Mouse (Mus musculus) mature B cell (primary cell): ENCODE data around the gene Olfr71.

ENCODE experiments used
- in situ Hi-C: fragments of 300-500 bp; cut with MboI; formaldehyde crosslinking; loops from 2 replicates; pipeline ENCODE4 v1.14.3; 2019

Olfr71 gene

GRCm38 (mm10) chr4:43713652-43714219, 3.7 kb upstream of the Olfr71 start:
- in situ Hi-C loops, result loop anchor here (10.0 kb wide), 1 partner anchor 289 kb away; the partner anchor contains the start of gene Fam166b

GRCm38 (mm10) chr4:43711821-43712220, 1.8 kb upstream of the Olfr71 start:
- in situ Hi-C loops, result loop anchor here (10.0 kb wide), 1 partner anchor 287 kb away; the partner anchor contains the start of gene Fam166b

GRCm38 (mm10) chr4:43705991-43706390, 4.1 kb downstream of the Olfr71 start:
- in situ Hi-C loops, result no loop called here

- in situ Hi-C loops, result no loop called here
Observed at GRCm38 (mm10) chr4:43703851-43704250, 6.2 kb downstream of the Olfr71 start.

- in situ Hi-C loops, result no loop called here
Observed at GRCm38 (mm10) chr4:43703439-43703838, 6.6 kb downstream of the Olfr71 start.

- in situ Hi-C loops, result no loop called here
Observed at GRCm38 (mm10) chr4:43700707-43701106, 9.3 kb downstream of the Olfr71 start, which contains the start of gene Olfr70. Olfr70 (minus strand) TSS chr4:43700807.

- in situ Hi-C loops, result no loop called here
Observed at GRCm38 (mm10) chr4:43696561-43696960, 13.5 kb downstream of the Olfr71 start.

- in situ Hi-C loops, result no loop called here
Observed at GRCm38 (mm10) chr4:43695249-43695671, 14.8 kb downstream of the Olfr71 start.

GRCm38 (mm10) chr4:43694439-43695248, 15.4 kb downstream of the Olfr71 start:
- in situ Hi-C loops, result no loop called here

GRCm38 (mm10) chr4:43693806-43694241, 16.2 kb downstream of the Olfr71 start:
- in situ Hi-C loops, result no loop called here

GRCm38 (mm10) chr4:43691026-43691425, 19.0 kb downstream of the Olfr71 start:
- in situ Hi-C loops, result no loop called here

GRCm38 (mm10) chr4:43690021-43690420, 20.0 kb downstream of the Olfr71 start:
- in situ Hi-C loops, result no loop called here

- in situ Hi-C loops, result no loop called here
Observed at GRCm38 (mm10) chr4:43679416-43680043, 30.5 kb downstream of the Olfr71 start.

- in situ Hi-C loops, result no loop called here
Observed at GRCm38 (mm10) chr4:43678541-43678940, 31.5 kb downstream of the Olfr71 start.

- in situ Hi-C loops, result no loop called here
Observed at GRCm38 (mm10) chr4:43675608-43676007, 34.4 kb downstream of the Olfr71 start.

- in situ Hi-C loops, result no loop called here
Observed at GRCm38 (mm10) chr4:43674974-43675373, 35.1 kb downstream of the Olfr71 start.

GRCm38 (mm10) chr4:43673703-43674102, 36.4 kb downstream of the Olfr71 start:
- in situ Hi-C loops, result no loop called here

- in situ Hi-C loops, result no loop called here
Observed at GRCm38 (mm10) chr4:43672070-43672469, 38.0 kb downstream of the Olfr71 start.

GRCm38 (mm10) chr4:43669428-43669794, 40.6 kb downstream of the Olfr71 start:
- in situ Hi-C loops, result no loop called here

GRCm38 (mm10) chr4:43668782-43669427, 41.1 kb downstream of the Olfr71 start, which contains the start of the genes Tmem8b and Fam221b:
Tmem8b (plus strand) TSS chr4:43668971.
Fam221b (minus strand) TSS chr4:43669145.
- in situ Hi-C loops, result no loop called here

- in situ Hi-C loops, result no loop called here
Observed at GRCm38 (mm10) chr4:43666412-43666811, 43.6 kb downstream of the Olfr71 start.

- in situ Hi-C loops, result no loop called here
Observed at GRCm38 (mm10) chr4:43657146-43657545, 52.9 kb downstream of the Olfr71 start.
